Mouse (Mus musculus): Measurements from ENCODE around the gene Lrg1.

GRCm38 (mm10) chr17:56163523-56164102 is 41.8 kb upstream of the Lrg1 start:
- TF ChIP-seq CTCF (IDR thresholded peaks at IDR 0.05 in 2 of 3, conservative IDR thresholded peaks at IDR 0.05 in 1 of 3; ENCODE audit: control insufficient read depth in 1 of 3, insufficient read depth in 1 of 3, low read depth in 2 of 3, low read length in 3 of 3, poor library complexity in 1 of 3, severe bottlenecking in 1 of 3) (no peak), EP300 (IDR thresholded peaks at IDR 0.05; ENCODE audit: low read depth in 1 of 2, low read length in 2 of 2) (no peak), POLR2A (IDR thresholded peaks at IDR 0.05; ENCODE audit: control insufficient read depth in 1 of 2, insufficient read depth in 1 of 2, low read depth in 1 of 2, low read length in 2 of 2, poor library complexity in 1 of 2) (no peak), CHD2 (IDR thresholded peaks at IDR 0.05; ENCODE audit: low read length) (no peak), MEF2A (IDR thresholded peaks at IDR 0.05; ENCODE audit: extremely low read depth, insufficient replicate concordance, low read depth, low read length, poor library complexity, severe bottlenecking) (no peak)
